Mouse (Mus musculus) urinary bladder, postnatal 10 days (tissue): ENCODE results near the gene Ltbp1.

Experiments
- DNase-seq: peaks from one replicate; pipeline ENCODE4 v3.0.0; 2022; ENCODE audit warnings: low spot score

The Ltbp1 gene

GRCm38 (mm10) chr17:75238655-75239054, 233.3 kb downstream of the Ltbp1 start:
- DNase-seq, result no peak

- no peak for DNase-seq
Measured at GRCm38 (mm10) chr17:75239545-75239944, 234.2 kb downstream of the Ltbp1 start.

- DNase-seq, result no peak
Measured at GRCm38 (mm10) chr17:75242086-75242485, 236.7 kb downstream of the Ltbp1 start.

DNA sequence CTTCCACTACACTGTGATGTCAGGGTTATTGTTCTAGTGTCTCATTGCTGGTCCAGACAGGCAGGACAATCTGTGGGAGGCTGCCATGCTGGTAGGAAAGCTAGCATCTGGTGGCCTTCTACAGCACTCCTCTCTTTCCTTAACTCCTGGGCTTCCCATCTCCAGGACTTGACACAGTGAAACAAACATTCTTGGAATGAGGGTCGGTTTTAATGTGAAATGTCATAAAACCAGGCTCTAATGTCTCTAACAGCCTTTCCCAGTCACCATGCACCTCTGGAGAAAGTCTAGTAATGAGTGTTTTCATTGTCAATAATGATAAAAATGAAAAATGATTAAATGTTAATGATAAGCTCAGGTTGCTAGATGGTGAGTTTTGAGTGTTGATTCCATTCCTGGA, 237.9 kb downstream of the Ltbp1 start:
- DNase-seq, result no peak

- no peak for DNase-seq
Measured at GRCm38 (mm10) chr17:75244148-75244547, 238.8 kb downstream of the Ltbp1 start.

DNA sequence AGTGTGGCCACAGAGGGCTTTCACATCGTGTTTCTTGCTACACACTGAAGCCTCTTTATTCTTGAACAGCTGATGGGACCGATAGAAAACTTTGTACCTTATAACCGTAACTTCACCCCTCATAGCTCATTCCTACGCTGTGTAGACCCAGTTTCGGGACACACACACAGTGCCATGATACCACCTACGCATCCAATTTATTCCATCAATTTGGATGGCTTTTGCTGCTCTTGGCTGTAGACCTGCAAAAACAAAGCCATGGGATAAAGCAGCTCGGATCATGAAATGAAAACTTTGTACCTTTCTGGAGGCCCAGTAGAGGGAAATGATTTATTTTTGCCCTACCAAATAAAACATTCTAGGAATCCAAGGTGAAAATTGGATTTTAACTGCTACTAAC, 239.7 kb downstream of the Ltbp1 start:
- no peak for DNase-seq

GRCm38 (mm10) chr17:75248632-75249031, 243.3 kb downstream of the Ltbp1 start:
- DNase-seq, result no peak

DNA sequence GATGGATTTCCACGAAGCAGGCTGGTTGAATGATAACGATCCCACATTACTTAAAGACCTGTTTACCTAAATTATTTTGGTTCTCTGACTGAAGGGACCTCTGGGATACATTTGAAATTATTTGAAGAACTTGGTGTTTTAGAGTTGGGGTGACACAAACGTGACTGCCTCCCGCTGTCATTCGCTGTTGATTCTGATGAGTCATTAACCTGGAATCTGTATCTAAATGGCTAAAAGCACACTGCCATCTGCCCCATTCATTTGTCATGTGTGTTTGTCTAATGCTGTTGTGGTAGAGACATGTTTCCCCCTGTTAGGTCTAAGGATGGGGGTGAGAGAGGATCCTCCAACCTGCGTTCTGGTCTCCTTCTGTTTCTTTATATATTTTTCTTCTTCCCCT, 245.2 kb downstream of the Ltbp1 start:
- no peak for DNase-seq

DNA sequence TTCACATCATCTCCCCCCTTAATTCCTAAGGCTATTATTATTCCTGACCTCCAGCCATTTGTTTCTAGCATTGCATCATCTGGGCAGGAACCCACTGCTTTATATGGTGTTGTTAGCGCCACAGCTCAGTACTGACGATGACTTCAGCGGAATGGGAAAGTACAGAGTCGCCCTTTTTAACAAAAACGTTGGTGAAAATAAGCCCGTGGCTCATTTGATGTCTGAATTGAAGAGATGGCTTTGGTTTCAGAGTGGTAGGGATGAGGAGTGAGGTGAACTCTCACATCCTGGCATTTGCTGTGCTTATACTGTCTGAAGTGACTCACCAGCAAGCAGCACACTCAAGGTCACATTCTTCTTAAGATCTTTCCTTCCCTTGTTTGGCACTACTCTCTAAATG, 245.7 kb downstream of the Ltbp1 start:
- DNase-seq, result no peak

- no peak for DNase-seq
Measured at GRCm38 (mm10) chr17:75252540-75252939, 247.2 kb downstream of the Ltbp1 start.

- no peak for DNase-seq
Measured at GRCm38 (mm10) chr17:75254909-75255308, 249.5 kb downstream of the Ltbp1 start.

- DNase-seq, result no peak
Measured at GRCm38 (mm10) chr17:75255967-75256366, 250.6 kb downstream of the Ltbp1 start.

- DNase-seq, result no peak
Measured at GRCm38 (mm10) chr17:75258427-75258826, 253.1 kb downstream of the Ltbp1 start.

GRCm38 (mm10) chr17:75263336-75263990, 258.1 kb downstream of the Ltbp1 start:
- DNase-seq, result no peak

GRCm38 (mm10) chr17:75268506-75268905, 263.1 kb downstream of the Ltbp1 start:
- no peak for DNase-seq

DNA sequence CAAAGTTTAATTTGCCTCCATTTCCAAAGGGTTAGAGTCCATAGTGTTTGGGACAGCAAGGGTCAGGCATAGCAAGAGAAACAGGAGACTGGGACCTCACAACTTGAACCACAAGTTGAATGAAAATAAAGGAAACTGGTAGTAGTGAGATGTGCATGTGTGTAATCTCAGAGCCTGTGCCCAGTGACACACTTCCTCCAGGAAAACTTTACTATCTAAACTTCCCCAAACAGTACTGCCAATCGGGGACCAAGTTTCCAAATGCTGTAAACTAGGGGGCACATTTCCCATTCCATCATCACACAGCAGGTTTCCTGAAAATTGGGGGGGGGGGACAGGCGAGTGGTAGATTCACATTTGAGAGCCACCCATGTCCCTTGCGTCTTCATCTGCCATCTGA, 267.1 kb downstream of the Ltbp1 start:
- DNase-seq, result no peak

DNA sequence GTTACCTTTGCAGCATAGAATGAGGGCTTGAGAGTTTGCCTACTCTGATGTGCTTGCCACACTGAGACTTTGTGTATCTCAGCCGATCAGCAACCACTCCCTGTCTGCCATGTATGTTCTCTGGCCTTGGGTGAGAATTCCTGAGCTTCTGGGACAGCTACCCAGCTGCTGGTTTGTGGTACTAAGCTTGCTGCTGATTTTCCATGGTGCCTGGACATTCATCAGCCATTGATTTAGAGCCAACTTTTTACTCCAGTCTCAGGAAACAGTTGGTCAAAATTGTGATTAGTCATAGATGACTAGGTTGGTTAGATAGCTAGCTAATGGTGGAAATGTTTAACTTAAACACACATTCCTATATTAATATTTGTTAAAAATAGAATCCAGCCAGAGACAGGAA, 267.9 kb downstream of the Ltbp1 start:
- no peak for DNase-seq

GRCm38 (mm10) chr17:75275302-75275701, 269.9 kb downstream of the Ltbp1 start:
- DNase-seq, result no peak

DNA sequence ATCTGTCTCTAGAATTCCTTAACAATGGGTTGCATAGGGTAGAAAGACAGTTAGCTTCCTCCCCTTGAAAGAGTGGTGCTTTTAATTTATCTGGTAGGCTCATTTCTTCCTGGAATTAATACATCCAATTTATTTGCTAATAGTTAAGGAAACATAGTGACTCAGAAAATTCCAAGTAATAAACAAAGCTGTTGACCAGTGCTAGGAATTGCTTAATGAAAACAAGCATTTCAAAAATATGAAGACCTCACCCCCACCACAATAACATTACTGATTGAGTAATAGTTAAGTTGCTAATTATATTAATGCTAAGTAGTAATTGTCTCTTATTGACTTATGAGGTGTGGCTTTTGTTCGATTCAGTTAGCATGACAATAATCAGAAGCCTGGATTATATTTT, 272.7 kb downstream of the Ltbp1 start:
- DNase-seq, result no peak

- no peak for DNase-seq
Measured at GRCm38 (mm10) chr17:75278561-75278960, 273.2 kb downstream of the Ltbp1 start.

DNA sequence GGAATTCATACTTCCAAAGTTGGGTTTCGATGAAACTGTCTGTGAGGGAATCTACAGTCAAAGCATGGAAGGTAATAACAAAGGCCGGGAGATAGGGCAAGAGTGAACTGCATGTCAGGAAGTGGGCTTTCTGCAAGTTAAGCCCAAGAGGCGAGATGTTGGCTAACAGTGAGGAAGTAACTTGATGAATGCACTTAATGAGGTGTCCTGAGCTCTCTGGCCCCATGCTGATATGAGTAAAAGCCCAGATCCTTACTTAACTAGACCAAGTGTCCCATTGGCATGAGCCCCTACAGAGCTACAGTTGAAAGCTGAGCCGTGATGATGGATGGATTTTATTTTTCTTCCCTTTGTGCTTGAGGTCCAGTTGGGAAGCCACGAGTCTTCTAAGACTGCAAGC, 276.0 kb downstream of the Ltbp1 start:
- DNase-seq, result no peak

DNA sequence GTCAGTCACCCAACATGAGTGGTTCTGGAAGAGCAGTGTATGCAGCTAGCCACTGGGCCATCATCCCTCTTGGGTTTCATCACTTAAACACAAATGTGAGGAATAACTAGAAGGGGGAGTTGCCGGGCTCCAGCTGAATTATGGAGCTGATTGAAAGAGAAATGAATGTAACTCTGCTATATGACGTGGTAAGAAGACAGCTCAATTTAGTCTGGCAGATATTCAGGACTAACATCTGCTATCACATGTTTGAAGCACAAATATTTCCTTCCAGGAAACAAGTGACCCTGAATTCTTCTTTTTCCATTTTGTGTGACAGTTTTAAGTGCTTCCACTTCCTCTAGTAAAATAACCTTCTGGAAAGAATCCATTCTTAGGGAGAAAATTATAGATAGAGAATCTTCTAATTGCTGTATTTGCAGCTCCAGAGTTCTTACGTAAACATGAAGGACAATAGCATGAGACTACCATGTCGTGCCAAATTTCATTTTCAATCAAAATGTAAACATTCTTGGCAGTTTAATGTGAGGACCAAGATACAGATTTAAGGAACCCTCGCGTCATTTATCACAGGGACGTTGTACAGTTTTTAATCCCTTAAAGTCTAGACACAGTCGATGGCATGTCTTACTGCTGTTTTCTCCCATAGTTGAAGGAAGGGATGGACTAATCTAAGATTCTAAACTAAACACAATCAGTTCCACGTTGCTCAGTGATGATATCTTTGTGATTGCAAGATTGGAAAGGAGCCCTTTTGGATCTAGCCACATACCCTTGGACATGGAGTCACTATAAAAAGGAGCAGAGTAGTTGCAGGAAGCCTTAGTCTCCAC, 279.7 kb downstream of the Ltbp1 start:
- DNase-seq, result no peak

- DNase-seq, result no peak
Measured at GRCm38 (mm10) chr17:75292986-75293385, 287.6 kb downstream of the Ltbp1 start.

DNA sequence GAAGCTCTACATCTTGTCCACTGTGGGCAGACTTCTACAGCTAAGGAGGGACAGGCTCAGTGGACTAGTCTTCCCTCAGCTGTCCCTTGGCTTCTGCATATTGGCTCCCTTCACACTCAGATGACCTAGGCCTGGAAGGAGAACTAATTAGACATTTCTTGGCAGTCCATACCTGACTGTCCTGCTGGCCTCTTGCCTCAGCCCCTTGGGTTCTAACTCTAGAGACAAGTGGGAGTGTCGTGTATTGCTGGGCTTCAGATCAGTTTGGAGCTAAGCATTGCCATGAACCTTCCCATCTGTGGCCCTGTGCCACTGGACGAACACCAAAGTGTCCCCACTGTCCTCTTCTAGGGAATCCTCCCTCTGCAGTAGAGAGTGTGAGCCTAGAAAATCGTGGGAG, 288.4 kb downstream of the Ltbp1 start:
- no peak for DNase-seq
